Mouse (Mus musculus) embryonic facial prominence, embryonic 15.5 days (tissue): ENCODE data around the gene Git2. TPM values are rescaled to one million over a fixed set of nuclear protein-coding genes. Genes with fewer than 3 reads are reported as not detected.

Experiments
- ATAC-seq: fragments of 200-750 bp; cut with Nextera tagmentation; 2 replicates; pipeline ENCODE4 v1.8.0; 2017; ENCODE audit warnings: low read depth, moderate TSS enrichment; ENCODE audit not compliant: insufficient number of reproducible peaks, low FRiP score, low TSS enrichment
- H3K27ac ChIP-seq: fragments of 300-500 bp; sonication (generic); replicated peaks from 2 replicates; pipeline ENCODE4 v1.5.1; 2015; ENCODE audit warnings: mild to moderate bottlenecking, inconsistent platforms
- H3K27me3 ChIP-seq: fragments of 300-500 bp; sonication (generic); 2 replicates; pipeline ENCODE4 v1.6.1; 2015; ENCODE audit warnings: inconsistent platforms
- H3K36me3 ChIP-seq: fragments of 300-500 bp; sonication (generic); 2 replicates; pipeline ENCODE4 v1.6.1; 2015; ENCODE audit warnings: mild to moderate bottlenecking, inconsistent platforms
- H3K4me1 ChIP-seq: fragments of 300-500 bp; sonication (generic); 2 replicates; pipeline ENCODE4 v1.6.1; 2015; ENCODE audit warnings: inconsistent platforms
- H3K4me2 ChIP-seq: fragments of 300-500 bp; sonication (generic); replicated peaks from 2 replicates; pipeline ENCODE4 v1.6.1; 2015; ENCODE audit warnings: mild to moderate bottlenecking, inconsistent platforms
- H3K4me3 ChIP-seq: fragments of 300-500 bp; sonication (generic); replicated peaks from 2 replicates; pipeline ENCODE4 v1.5.1; 2015; ENCODE audit warnings: mild to moderate bottlenecking, inconsistent platforms
- H3K9ac ChIP-seq: fragments of 300-500 bp; sonication (generic); 2 replicates; pipeline ENCODE4 v1.6.1; 2015; ENCODE audit warnings: inconsistent platforms
- H3K9me3 ChIP-seq: fragments of 300-500 bp; sonication (generic); replicated peaks from 2 replicates; pipeline ENCODE4 v1.6.1; 2016; ENCODE audit warnings: inconsistent platforms
- WGBS: fragments of 180-500 bp; shearing (Covaris S2); methylation state at CpG from one replicate; pipeline ENCODE4 v1.1.7; 2015; 5-methylcytosine and 5-hydroxymethylcytosine counted together
- polyA plus RNA-seq: library from polyadenylated mRNA; unstranded; fragments of >200 nt; fragmentation: Nextera tagmentation; extraction: Ambion mirVana; gene quantifications from 2 replicates; pipeline ENCODE4 v1.2.1, GENCODE M21; 2015

Gene Git2
- polyA plus RNA-seq, 1 experiment from 2014 or later, result 54.9 TPM

DNA sequence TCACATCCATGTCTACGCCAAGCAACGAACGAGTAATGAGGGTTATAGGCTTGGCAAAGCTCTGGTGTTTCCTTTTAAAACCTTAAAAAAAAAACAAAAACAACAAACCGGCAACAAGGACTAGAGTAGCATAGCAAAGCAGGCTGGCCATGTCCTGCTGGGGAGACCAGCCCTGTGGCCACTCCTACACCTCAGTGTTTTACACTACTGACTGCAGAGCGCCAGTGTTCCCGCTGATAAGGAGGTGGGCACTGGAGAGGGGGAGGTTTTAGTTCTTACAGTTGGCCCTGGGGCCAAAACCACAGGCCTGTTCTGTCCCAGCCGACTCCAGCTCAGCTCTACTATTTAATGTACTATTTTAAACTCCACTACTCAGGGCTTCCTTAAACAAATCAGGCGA, 32.2 kb upstream of the Git2 start:
- H3K4me2 ChIP-seq, result no peak overlapping the region
- peak overlapping the region; percentile 75 for H3K27ac ChIP-seq
- peaks cover 44% of the 10 kb centered on the region for H3K4me1 ChIP-seq

GRCm38 (mm10) chr5:114807063-114807462, 31.7 kb upstream of the Git2 start:
- Histone ChIP-seq H3K36me3 (peaks cover 61% of the 10 kb centered on the region), H3K4me2 (no peak overlapping the region), H3K9ac (no peak overlapping the region), H3K9me3 (no peaks in the 10 kb centered on the region), H3K4me1 (peaks cover 41% of the 10 kb centered on the region), H3K27ac (peak overlapping the region; percentile 75), H3K4me3 (no peak overlapping the region), H3K27me3 (no peaks in the 10 kb centered on the region)
- no peak for ATAC-seq
- 38% methylated on average over 9 of the region's 9 CpGs for WGBS

More for the DNA sequence above, 32.2 kb upstream of the Git2 start:
- Histone ChIP-seq H3K9ac (no peak overlapping the region), H3K27me3 (no peaks in the 10 kb centered on the region), H3K9me3 (no peaks in the 10 kb centered on the region), H3K36me3 (peaks cover 57% of the 10 kb centered on the region), H3K4me3 (no peak overlapping the region)
- no peak for ATAC-seq
- 22% methylated on average over 8 of the region's 8 CpGs for WGBS

GRCm38 (mm10) chr5:114806636-114807035, 31.3 kb upstream of the Git2 start:
- WGBS, result 79% methylated on average over 8 of the region's 8 CpGs
- H3K9me3 ChIP-seq, result no peaks in the 10 kb centered on the region
- H3K9ac ChIP-seq, result no peak overlapping the region
- no peak overlapping the region for H3K4me2 ChIP-seq
- H3K4me1 ChIP-seq, result peaks cover 39% of the 10 kb centered on the region
- no peak for ATAC-seq
- H3K4me3 ChIP-seq, result no peak overlapping the region
- H3K27ac ChIP-seq, result peak overlapping the region; percentile 75
- peaks cover 65% of the 10 kb centered on the region for H3K36me3 ChIP-seq
- no peaks in the 10 kb centered on the region for H3K27me3 ChIP-seq

GRCm38 (mm10) chr5:114805436-114806350, 30.4 kb upstream of the Git2 start:
- H3K27me3 ChIP-seq, result no peaks in the 10 kb centered on the region
- no peak overlapping the region for H3K9ac ChIP-seq
- peak overlapping the region; percentile 61 for H3K27ac ChIP-seq
- 55% methylated on average over 15 of the region's 15 CpGs for WGBS
- H3K36me3 ChIP-seq, result peaks cover 64% of the 10 kb centered on the region
- no peak overlapping the region for H3K4me2 ChIP-seq
- H3K4me1 ChIP-seq, result peaks cover 39% of the 10 kb centered on the region
- no peaks in the 10 kb centered on the region for H3K9me3 ChIP-seq
- no peak overlapping the region for H3K4me3 ChIP-seq
- ATAC-seq, result no peak

DNA sequence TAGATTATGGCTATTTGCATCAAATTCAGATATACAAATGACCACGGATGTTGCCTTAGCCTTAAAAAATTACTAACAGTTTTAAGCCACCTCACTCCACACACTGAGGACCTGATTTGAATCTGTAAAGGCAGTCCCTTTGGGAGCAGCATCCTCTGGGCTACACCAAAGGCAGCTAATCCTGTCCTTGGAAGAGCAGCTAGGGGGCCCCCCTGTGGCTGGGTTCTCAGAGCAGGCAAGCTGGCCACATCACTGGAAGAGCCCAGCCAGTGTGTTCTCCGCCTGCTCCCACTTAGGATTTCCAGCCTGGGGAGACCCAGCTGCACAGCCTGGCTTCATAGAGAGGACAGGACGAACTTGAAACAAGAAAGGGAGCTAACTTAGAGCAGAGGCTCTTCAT, 29.6 kb upstream of the Git2 start:
- Histone ChIP-seq H3K36me3 (peaks cover 67% of the 10 kb centered on the region), H3K4me1 (peaks cover 39% of the 10 kb centered on the region), H3K27ac (peak overlapping the region; percentile 22; the same call in 1 of the 2 replicates), H3K9ac (no peak overlapping the region), H3K4me2 (no peak overlapping the region), H3K9me3 (no peaks in the 10 kb centered on the region), H3K27me3 (no peaks in the 10 kb centered on the region), H3K4me3 (no peak overlapping the region)
- ATAC-seq, result no peak
- WGBS, result 32% methylated on average over 3 of the region's 3 CpGs

GRCm38 (mm10) chr5:114804335-114804734, 29.0 kb upstream of the Git2 start:
- peaks cover 39% of the 10 kb centered on the region for H3K4me1 ChIP-seq
- no peak overlapping the region for H3K4me3 ChIP-seq
- H3K9me3 ChIP-seq, result no peaks in the 10 kb centered on the region
- H3K36me3 ChIP-seq, result peaks cover 74% of the 10 kb centered on the region
- WGBS, result 77% methylated on average over 13 of the region's 13 CpGs
- H3K4me2 ChIP-seq, result no peak overlapping the region
- no peak overlapping the region for H3K9ac ChIP-seq
- H3K27me3 ChIP-seq, result no peaks in the 10 kb centered on the region
- no peak for ATAC-seq
- H3K27ac ChIP-seq, result no peak overlapping the region

DNA sequence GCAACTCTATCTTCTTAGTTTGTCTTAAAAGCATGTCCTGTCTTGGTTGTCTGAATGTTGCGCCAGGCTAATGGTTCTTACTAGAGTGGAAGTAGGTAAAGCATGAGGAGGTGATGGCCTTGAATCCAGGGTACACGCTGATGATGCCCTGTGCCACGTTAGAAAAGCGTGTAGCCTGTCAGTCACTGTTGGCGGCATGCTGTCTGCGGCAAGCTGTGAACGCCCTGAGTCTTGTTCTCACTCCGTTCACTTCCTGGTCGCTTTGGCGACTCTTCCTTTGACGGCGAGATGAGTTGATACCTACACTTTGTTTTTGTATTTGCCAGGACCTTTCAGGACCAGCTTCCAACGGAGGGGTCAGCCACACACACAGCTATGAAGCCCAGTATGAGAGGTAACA, 27.9 kb upstream of the Git2 start:
- Histone ChIP-seq H3K36me3 (peaks cover 75% of the 10 kb centered on the region), H3K4me2 (no peak overlapping the region), H3K27me3 (no peaks in the 10 kb centered on the region), H3K9ac (no peak overlapping the region), H3K4me1 (peaks cover 32% of the 10 kb centered on the region), H3K9me3 (no peaks in the 10 kb centered on the region), H3K4me3 (no peak overlapping the region), H3K27ac (no peak overlapping the region)
- ATAC-seq, result no peak
- 87% methylated on average over 13 of the region's 13 CpGs for whole genome bisulfite sequencing

DNA sequence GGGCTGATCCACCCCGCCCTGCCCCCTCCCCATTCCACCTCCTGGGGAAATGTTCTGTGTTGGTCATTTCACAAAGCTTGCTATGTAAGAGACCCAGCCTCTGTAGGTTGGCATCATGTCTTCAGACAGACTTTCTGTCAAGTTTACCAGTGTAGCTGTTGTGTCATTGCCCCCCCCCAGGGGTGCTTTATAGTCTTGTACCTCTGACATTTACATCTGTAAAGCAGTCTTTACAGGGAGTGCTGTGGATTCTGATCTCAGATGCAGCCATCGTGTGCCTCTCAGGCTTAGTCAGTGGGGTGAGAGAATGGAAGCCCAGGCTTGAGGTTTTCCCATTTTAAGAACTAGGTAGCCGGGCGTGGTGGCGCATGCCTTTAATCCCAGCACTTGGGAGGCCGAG, 26.5 kb upstream of the Git2 start:
- H3K36me3 ChIP-seq, result peaks cover 70% of the 10 kb centered on the region
- no peak for ATAC-seq
- no peaks in the 10 kb centered on the region for H3K27me3 ChIP-seq
- 92% methylated on average over 6 of the region's 6 CpGs for WGBS
- no peak overlapping the region for H3K27ac ChIP-seq
- H3K4me3 ChIP-seq, result no peak overlapping the region
- no peak overlapping the region for H3K4me2 ChIP-seq
- no peak overlapping the region for H3K9ac ChIP-seq
- no peaks in the 10 kb centered on the region for H3K9me3 ChIP-seq
- peaks cover 19% of the 10 kb centered on the region for H3K4me1 ChIP-seq

DNA sequence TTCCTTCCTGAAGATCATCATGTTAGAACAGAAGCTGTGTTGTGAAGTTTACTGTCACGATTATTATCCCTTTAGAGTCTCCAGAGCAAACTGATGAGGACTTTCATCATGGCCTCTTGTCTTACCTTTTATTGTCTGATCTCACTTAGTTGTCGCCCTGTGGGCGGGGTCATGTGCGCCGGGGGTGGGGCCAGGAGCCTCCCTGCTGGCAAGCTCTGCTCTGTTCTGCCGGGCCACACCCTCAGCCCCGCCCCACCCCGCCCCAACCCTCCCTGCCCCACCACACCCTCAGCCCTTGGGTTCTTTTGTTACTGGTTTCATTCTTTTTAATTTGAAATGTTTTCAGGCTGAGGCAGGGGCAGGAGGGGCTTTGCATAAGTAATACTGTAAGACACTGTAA, 25.7 kb upstream of the Git2 start:
- Histone ChIP-seq H3K9me3 (no peaks in the 10 kb centered on the region), H3K9ac (no peak overlapping the region), H3K27ac (no peak overlapping the region), H3K36me3 (peaks cover 69% of the 10 kb centered on the region), H3K27me3 (no peaks in the 10 kb centered on the region), H3K4me3 (no peak overlapping the region), H3K4me1 (peaks cover 18% of the 10 kb centered on the region), H3K4me2 (no peak overlapping the region)
- no peak for ATAC-seq
- WGBS, result 27% methylated on average over 8 of the region's 8 CpGs

GRCm38 (mm10) chr5:114799848-114800247, 24.5 kb upstream of the Git2 start:
- Histone ChIP-seq H3K9me3 (no peaks in the 10 kb centered on the region), H3K9ac (no peak overlapping the region), H3K36me3 (peaks cover 60% of the 10 kb centered on the region), H3K4me1 (peaks cover 16% of the 10 kb centered on the region), H3K27me3 (no peaks in the 10 kb centered on the region), H3K4me2 (no peak overlapping the region), H3K27ac (no peak overlapping the region), H3K4me3 (no peak overlapping the region)
- WGBS, result 80% methylated on average over 11 of the region's 11 CpGs
- ATAC-seq, result no peak

DNA sequence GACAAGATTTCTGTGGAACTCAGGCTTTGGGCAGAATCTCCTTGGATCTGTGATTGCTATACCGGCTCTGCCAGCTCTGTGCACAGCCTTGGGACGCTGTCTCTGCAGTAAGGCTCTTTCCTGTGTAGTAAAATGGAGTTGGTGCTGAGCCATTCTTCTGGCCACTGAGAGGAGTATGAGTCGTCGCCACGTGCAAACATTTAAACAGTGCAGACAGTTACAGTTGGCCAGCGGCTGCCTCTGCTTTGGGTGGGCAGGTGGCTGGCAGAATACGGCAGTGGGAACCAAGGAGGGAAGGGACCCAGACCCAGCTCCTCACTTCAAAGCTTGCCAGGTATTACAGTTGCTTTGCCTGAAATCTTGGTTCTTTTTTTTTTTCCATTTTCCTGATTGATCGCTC, 21.9 kb upstream of the Git2 start:
- Histone ChIP-seq H3K9me3 (no peaks in the 10 kb centered on the region), H3K4me3 (no peak overlapping the region), H3K27ac (no peak overlapping the region), H3K36me3 (peaks cover 49% of the 10 kb centered on the region), H3K4me2 (no peak overlapping the region), H3K9ac (no peak overlapping the region), H3K27me3 (no peaks in the 10 kb centered on the region), H3K4me1 (peaks cover 17% of the 10 kb centered on the region)
- 73% methylated on average over 8 of the region's 8 CpGs for whole genome bisulfite sequencing
- no peak for ATAC-seq
